Mouse (Mus musculus): ENCODE results near the gene Eps15l1. TPM values are rescaled to one million over a fixed set of nuclear protein-coding genes. Genes with fewer than 3 reads are reported as not detected.

The Eps15l1 gene
- total RNA-seq, 2 experiments from 2014 or later: 118 to 151 TPM

DNA sequence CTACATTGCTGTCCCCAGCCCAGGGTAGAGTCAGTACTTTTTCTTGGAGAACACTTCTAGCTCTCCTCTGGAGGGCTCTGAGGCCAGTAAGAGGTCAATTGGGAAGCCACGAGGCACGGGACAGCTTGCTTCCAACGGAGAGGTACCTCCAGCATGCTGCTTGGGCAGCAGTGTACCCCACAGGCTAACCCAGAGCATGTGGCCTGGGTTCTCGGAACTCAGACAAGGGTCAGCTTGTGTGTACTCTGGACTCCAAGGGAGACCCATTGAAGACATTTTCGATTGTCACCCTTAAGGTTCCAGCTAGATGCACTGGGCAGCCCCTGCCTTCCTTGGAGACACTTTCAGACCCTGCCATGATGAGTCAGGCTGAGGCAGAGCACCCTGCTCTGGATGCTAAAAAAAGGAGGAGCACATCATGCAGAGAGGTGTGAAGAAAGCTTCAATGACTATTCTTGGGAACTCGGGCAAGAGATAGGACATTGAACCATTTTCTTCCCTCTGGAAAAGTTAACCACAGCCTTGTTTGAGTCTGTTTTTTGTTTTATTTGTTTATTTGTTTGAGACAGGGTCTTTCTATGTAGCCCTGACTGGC is 98.0 kb downstream of the Eps15l1 start:
- ATAC-seq (replicated peaks; ENCODE audit: low FRiP score, poor library complexity, severe bottlenecking): no peak

DNA sequence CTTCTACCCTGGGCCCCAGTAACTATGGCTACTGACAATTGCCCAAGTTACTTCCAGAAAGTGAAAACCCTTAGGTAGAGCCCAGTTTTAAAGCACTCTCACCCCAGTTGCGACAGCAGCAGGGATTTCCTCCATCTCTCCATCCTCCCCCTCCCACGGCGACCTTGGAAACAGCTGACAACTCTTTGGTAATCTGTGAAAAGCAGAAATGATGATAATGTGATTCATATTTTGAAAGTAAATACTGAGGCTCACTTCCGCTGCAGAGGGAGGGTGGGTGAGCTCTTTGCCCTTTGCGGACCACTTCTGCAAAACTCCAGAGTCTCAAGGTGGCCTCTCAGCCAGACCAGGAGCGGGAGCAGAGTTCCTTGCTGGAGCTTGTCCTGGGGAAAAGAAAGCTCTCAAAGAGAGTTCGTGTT is 98.8 kb downstream of the Eps15l1 start:
- no peak for ATAC-seq (replicated peaks; ENCODE audit: low FRiP score, poor library complexity, severe bottlenecking)

DNA sequence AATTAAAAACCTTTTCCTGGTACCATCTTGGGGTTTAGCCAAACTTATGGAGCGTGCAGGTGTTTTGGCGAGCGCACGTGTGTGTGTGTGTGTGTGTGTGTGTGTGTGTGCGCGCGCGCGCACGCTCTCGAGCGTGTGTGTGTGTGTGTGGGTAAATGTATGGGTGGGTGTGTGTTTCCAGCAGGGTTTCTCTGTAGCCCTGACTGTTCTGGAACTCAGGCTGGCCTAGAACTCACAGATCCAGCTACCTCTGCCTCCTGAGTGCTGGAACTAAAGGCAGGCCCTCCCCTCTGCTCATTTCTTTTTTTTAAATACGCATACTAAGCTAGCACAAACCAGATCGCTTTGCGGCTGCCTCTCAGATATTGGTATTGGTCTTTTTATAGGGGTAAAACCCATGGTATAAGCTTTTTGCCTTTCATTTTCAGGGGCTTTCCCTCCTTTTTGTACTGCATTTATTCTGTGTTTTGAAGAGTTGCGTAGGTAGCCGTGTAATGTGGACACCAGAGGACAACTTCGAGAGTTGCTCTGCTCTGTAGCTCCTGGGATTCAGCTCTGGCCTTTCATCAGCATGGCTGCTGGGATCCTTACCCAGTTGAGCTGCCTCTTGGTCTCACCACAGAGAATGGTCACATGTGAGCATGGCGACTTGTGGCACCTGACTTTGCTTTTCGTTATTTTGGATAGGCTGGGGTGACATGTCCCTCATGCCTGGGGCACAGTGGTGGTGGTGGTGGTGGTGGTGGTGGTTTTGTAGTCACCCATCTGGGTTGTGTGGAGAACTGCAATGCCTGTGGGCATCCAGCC is 99.4 kb downstream of the Eps15l1 start:
- ATAC-seq (replicated peaks; ENCODE audit: low FRiP score, poor library complexity, severe bottlenecking): no peak

DNA sequence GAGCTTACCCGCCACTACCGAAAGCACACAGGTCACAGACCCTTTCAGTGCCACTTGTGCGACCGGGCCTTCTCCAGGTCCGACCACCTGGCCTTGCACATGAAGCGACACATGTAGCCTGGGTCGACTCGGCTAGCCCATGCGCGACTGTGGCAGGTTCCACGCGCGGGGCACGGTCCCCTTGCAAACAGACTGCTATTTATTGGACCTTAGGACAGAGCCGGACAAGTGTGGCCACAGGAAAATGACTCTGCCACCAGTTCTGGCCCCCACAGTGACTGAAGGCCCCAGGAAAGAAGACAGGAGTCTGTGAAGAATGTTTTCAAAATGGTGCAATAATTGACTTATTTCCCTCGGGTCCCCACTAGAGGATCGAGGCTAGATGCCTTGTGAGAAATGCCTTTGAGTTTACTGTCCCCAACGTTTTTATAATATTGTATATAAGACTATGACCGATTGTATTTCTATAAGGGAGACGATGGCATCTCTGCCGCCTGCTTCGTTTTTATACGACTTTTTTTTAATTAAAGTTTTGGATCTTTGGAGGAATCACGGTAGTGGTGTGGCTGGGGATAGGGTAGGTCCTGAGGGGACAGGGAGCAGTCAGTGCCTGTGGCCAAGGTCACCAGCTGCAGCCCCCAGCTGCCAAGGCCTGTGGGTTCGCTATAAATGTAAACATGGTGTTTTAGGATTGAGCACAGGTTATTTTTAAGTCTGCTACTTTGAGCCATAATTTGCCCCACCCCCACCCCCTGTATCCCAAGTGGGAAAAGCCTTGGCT is 100.3 kb downstream of the Eps15l1 start:
- no peak for ATAC-seq (replicated peaks; ENCODE audit: low FRiP score, poor library complexity, severe bottlenecking)

DNA sequence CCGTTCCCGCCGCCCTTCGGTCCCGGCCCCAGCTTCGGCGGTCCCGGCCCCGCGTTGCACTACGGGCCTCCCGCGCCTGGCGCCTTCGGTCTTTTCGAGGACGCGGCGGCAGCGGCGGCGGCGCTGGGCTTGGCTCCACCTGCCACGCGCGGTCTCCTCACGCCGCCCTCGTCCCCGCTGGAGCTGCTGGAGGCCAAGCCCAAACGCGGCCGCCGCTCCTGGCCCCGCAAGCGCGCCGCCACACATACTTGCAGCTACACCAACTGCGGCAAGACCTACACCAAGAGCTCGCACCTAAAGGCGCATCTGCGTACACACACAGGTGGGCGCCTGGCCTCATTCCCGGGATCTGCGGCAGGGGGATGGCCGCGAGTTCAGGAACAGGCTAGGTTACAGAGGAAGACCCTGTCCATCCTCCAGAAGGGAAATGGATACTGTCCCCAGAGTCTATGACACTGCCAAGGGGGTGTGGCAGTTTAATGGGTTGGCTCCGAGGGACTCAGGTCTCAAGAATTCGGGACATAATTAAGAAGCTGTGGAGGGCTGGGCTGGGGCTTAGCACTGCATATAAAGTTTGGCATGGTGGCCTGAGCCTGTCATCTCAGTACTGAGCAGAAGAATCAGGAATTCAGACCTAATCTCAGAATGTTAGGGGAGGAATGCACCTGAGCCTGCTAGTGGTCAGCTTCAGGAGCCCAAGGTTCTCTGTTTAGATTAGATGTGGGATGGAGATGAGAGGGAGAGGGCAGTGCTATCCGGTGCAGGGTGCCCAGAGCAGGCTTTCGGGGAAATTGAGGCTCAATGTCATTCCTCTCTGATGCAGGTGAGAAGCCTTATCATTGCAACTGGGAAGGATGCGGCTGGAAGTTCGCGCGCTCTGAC is 101.1 kb downstream of the Eps15l1 start:
- ATAC-seq (replicated peaks; ENCODE audit: low FRiP score, poor library complexity, severe bottlenecking): no peak

DNA sequence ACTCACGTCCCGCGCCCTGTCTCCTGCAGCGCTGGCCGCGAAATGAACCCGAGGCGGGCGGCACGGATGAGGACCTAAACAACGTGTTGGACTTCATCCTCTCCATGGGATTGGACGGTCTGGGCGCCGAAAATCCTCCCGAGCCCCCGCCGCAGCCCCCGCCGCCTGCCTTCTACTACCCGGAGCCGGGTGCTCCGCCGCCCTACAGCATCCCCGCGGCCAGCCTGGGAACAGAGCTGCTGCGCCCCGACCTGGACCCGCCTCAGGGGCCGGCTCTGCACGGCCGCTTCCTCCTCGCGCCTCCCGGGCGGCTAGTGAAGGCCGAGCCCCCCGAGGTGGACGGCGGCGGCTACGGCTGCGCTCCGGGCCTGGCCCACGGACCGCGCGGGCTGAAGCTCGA is 101.9 kb downstream of the Eps15l1 start:
- no peak for ATAC-seq (replicated peaks; ENCODE audit: low FRiP score, poor library complexity, severe bottlenecking)

DNA sequence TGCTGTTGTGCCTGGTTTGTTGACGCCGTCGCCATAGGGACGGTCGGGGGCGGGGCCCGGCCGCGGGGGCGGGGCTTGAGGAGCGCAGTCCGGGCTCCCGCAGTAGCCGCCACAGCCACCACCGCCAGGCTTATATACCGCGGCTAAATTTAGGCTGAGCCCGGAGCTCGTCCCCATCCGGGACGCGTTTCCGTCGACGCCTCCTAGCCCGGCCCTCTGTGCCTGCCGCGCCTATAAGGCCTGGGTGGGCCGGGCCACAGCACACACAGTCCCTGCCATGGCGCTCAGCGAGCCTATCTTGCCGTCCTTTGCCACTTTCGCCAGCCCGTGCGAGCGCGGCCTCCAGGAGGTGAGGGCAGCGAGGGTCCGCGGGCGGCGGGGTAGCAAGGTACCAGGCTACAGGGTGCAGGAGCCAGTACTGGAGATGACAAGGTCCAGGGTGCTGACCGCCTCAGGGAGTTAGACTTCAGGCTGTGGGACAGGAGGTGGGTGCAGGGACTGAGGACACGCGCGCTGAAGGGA is 102.4 kb downstream of the Eps15l1 start, which contains the start of gene Klf2:
TSS of gene Klf2 (plus strand) at position 233 of the 522 bp plus-strand sequence.
- peak; percentile 50 for ATAC-seq (replicated peaks; ENCODE audit: low FRiP score, poor library complexity, severe bottlenecking)

DNA sequence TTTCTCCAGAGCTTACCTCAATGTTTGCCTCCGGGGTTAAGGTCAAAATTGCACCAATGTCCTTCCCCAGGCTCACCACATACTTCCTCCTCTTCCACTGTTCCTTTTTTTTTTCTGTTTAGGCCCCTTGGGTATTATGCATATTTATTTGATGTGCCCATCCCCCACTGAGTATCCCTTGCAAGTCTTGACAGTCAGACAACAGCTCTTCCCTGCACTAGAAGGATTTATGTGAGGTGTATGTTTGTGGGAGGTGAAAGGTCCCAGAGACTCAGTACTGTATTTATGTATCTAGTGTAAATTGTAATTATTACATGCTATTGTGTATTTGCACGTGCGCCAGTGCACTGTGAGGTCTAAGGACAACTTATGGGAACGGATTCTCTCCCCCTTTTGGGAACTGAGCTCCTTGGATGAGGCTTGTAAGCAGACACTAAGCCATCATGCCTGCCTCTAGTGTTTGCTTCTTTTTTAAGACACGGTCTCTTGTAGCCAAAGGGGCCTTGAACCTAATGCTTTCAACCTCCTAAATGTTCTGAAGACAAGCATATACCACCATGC is 103.4 kb downstream of the Eps15l1 start:
- ATAC-seq (replicated peaks; ENCODE audit: low FRiP score, poor library complexity, severe bottlenecking): no peak

DNA sequence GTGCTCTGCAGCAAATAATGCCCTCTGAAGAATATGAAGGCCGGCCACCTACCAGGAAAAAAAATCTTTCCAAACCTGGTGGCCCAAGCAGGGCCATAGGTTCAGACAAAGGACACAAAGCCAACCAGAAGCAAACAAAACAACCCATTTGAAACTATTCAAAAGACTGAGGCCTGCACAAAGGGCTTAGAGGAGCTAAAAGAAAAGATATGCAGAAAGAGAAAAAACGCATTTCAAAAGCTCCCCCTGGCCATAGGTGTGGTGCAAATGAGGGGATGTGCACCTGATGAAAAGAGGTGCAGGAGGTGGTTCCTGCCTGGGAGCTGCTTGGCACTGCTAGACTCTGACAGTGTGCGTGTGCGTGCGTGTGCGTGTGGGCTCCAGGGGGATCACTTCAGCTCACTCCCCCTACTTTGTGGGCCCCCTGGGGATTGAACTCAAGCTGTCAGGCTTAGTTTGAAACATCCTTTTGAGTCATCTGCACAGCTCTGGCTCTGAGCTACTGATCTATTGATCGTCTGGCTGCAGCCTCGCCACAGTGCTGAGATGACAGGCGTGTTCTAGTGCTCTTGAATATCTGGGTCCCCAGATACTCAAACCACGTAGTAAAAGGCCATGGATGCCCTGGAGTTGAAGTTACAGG is 105.1 kb downstream of the Eps15l1 start:
- no peak for ATAC-seq (replicated peaks; ENCODE audit: low FRiP score, poor library complexity, severe bottlenecking)

DNA sequence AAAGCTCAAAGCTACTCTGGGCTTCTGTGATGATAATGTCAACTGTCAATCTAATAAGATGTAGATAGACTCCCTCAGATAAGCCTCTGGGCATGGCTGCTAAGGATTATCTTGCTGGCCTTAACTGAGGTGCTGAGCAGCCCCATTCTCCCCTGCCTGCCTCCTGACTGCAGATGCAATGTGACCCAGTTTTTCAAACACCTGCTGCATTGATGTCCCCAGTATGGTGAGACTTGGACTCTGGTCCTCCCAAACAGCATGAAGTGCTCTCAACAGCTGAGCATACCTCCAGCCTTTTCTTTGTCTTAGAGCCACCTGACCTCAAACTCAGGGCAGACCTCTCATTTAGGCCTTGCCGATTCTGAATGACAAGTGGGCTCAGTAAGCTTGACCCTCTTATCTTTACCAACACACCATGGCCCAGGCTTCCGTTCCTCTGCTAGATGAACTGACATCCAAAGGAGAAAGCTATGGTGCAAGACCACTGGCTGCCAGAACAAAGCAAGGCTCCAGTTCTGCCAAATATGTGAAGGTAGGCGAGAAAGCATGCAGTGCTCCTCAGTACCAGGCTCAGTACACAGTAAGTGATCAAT is 108.2 kb downstream of the Eps15l1 start:
- no peak for ATAC-seq (replicated peaks; ENCODE audit: low FRiP score, poor library complexity, severe bottlenecking)

DNA sequence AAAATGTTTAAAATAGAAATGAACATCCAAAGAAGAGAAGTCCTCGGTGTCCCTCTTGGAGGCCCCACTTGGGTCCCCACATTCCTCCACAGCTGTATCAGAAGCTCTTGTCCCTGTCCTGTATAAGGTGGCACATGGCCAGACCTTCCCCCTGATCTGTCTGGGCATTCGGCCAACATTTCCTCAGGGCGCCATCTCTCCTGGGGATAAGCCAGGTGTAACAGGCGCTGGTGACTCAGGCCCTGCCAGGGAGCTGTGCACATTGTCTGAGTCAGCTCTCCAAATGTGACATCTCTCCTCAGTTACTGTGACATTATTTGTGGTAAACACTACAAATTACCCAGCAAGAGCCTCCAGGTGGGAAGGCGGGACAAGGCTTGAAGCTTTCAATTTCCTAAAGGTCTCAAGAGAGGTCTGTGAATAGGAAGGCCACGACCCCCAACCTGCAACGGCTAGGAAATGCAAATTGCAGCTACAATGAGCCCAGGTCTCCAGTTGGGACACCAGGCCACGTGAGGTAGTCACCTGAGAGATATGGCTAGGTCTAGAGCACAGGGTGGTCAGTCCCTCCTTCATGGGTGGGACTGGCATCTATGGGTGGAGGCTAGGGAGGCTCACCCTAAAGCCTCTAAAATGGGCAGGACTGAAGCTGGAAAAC is 110.3 kb downstream of the Eps15l1 start:
- ATAC-seq (replicated peaks; ENCODE audit: low FRiP score, poor library complexity, severe bottlenecking): no peak

DNA sequence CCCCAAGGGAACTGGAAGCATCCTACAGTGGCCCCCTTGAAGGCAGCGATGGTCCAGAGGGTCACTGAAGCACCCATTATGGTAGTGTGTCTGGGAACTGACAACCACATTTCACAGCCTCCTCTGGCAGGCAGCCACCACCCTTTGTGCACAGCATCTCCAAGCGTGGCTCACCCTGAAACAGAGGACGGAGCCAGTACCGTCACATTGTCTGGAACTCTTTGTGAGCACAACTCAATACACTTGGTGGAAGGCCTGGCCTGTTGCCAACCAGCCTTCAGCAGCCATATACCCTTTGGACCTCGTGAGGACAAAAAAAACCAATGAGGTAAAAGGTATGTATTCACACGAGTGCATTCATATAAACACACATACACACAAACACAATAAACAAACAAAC is 113.0 kb downstream of the Eps15l1 start:
- ATAC-seq (replicated peaks; ENCODE audit: low FRiP score, poor library complexity, severe bottlenecking): no peak

DNA sequence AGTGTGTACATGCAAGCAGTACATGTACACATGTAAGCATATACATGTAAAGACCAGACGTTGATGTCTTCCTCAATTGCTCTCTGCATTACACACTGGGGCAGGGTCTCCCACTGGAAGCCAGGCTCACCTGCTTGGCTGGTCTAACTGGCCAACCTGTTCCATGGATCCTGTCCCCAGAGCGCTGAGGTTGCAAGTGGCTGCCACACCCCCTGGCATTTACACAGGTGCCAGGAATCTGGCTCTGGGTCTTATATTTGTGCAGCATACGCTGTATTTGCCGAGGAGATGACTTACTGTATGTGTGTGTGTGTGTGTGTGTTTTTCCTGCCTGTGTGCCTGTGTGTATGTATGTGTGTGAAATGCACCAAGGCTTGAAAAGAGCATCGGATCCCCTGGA is 114.3 kb downstream of the Eps15l1 start:
- ATAC-seq (replicated peaks; ENCODE audit: low FRiP score, poor library complexity, severe bottlenecking): no peak

DNA sequence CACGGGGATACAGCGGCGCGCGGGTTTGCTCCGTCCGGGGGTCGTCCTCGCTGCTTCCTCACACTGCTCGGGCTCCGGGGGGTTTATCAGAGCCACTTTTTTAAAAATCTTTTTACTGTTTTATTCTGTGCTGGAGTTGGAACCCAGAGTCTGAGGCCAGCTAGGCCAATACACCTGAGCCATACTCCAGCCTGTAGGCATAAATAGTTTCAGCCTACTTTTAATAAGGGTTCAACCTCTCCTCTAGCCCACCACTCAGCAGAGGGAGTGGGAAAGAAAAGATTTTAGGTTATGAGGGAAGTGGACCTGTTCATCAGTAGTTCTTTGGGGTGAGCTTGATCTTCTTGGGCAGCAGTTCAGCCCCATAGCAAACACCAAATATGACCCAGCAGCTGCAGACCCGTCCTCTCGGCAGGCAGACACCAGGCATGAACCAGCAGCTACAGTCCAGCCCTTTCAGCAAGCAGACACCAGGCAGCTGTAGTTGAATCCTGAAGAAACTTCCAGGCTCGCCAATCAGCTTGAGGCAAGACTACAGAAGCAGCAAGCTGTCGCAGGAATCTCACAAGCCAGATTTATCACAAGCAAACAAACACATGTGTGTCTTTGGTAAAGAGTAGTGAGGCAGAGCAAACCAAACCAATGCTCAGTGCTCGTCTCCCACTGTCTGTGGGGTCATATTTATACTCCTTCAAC is 115.9 kb downstream of the Eps15l1 start, which contains the start of gene Gm10282:
TSS of gene Gm10282 (minus strand) at position 51 of the 696 bp plus-strand sequence.
- no peak for ATAC-seq (replicated peaks; ENCODE audit: low FRiP score, poor library complexity, severe bottlenecking)

DNA sequence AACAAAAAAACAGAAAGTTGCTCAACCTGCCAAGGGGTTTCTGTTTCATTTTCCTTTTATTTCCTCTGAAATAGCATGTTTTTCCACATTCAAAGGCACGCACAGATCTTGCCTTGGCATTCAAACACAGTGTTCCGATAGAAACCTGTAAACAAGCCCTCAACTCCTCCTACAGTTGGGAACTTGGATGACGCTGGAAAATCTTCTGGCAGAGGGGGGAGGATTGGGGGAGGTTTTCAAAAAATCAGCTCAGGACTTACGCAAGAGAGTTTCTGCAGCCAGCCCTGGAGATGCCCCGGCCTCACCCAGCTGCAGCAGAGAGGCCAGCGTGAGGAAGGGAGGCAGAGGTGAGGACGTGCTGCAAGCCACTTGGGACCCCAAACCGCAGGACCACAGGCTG is 117.6 kb downstream of the Eps15l1 start:
- ATAC-seq (replicated peaks; ENCODE audit: low FRiP score, poor library complexity, severe bottlenecking): no peak

DNA sequence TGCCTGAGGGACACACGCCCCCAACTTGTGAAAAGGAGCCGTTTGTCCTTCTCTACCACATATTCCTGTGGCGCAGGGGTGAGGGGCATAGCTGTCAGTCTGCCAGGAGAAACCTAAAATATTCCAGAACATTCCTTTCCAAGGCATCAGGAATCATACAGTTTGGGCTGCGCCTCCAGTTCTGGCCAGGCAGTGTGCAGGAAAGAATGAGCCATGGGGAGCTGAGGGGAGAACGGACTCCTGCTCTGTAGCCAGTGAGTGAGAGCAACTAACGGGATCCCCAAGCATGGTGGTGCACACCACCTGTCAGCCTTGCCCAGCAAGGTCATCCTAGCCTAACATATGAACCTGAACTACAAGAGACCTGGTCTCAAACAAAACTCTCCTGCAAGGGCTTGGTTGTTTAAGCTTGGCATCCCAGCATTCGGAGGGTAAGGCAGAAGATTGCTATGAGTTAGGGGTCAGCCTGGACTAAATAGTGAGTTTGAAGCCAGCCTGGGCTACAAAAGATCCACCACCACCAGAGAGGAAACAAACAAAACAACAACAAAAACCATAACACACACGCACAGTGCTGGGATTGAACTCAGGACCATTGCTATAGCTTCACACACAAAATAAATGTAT is 118.2 kb downstream of the Eps15l1 start:
- ATAC-seq (replicated peaks; ENCODE audit: low FRiP score, poor library complexity, severe bottlenecking): no peak

DNA sequence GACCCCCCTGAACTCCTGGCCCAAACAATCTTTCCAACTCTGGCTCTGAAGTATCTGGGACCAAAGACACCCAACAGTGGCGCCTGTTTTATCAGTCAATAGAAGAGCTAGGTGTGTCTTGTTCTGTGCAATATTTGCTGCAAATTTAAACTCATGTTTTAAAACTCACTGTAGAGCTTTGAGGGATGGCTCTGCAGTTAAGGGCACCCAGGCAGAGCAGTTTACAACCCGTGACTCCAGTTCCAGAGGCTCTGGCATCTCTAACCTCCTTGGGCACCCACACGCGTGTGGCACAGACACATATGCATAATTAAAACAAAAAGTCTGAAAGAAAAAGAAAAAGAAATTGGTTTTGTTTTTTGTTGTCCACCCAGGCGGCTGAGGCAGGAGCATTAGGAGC is 119.8 kb downstream of the Eps15l1 start:
- ATAC-seq (replicated peaks; ENCODE audit: low FRiP score, poor library complexity, severe bottlenecking): no peak

All from erythroid progenitor cell, adult 5-6 weeks (primary cell).